9 mouse cellular contexts compared by ENCODE assay signal in the genomic region with DNA sequence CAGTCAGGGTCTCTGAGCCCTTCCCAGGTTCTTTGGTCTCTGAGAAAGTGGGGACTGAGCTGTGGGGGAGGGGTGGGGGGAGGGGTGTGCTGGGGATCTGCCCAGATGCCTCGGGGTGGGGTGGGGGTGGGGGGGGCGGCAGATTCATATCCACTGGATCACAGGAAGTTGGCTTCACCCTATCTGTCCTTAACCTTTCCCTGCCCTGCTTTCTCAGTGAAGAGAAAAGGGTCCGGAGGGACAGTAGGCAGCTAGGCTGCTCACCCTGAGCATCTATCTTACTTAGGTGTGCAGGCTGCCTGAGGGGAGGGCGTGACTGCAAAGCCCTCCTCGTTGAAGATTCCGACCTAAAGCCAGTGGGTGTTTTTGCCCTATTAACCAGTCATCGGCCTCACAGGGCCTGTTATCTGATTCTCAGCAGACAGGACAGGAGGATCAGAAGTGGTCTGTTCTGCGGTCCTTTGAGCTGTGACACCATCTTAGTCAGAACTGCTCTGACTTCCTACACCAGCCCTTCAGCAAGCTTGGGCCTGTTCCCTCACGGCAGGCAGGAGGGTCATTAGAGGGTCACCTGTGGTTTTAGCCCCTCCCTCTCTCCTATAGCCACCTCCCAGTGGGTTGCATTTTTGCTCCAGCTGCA. TPM values are rescaled to one million over a fixed set of nuclear protein-coding genes. Genes with fewer than 3 reads are reported as not detected.
A peak's percentile ranks its signal among the peaks of the same experiment; 100 is the strongest.
DNase-seq lines count a peak whose midpoint lies in the region; ATAC-seq and TF ChIP-seq lines count a peak whose summit lies in the region.
"Had no signal": no experiment of that assay in that cellular context is flagged by ENCODE, and none has a peak within 500 bp of the region (broad histone marks: within the 10 kb centered on the region; RNA-seq: fewer than 3 reads in every experiment).

No protein-coding gene starts in this region.

- H3K4me1 ChIP-seq in kidney, embryonic 15.5 days = peaks cover 32% of the 10 kb centered on the region
- H3K4me1 ChIP-seq in ES-E14 (ENCODE audit: control insufficient read depth in 2 of 2, insufficient read depth in 2 of 2, low read length in 2 of 2, poor library complexity in 1 of 2) = peaks cover 27 to 52% of the 10 kb centered on the region in 2 experiments
- peaks cover 19% of the 10 kb centered on the region for H3K4me1 ChIP-seq in embryonic facial prominence, embryonic 14.5 days (ENCODE audit: control insufficient read depth, insufficient read depth, low read length)

- no peak for DNase-seq in kidney, postnatal 25 days
- DNase-seq in ES-E14 (ENCODE audit: low read depth, low spot score) = no peak
- DNase-seq in embryonic facial prominence, embryonic 14.5 days (ENCODE audit: low spot score) = peak; percentile 55
- no peak for DNase-seq in T-cell, adult 2 months (ENCODE audit: low spot score)
- DNase-seq in left cerebral cortex, postnatal 14 days (ENCODE audit: low spot score in 2 of 2) = no peak
- no peak for DNase-seq in left cerebral cortex, adult 9 months (ENCODE audit: low spot score in 2 of 2)

- ATAC-seq in kidney, embryonic 15.5 days (replicated peaks; ENCODE audit: low FRiP score) = peak; percentile 35; the same call in 1 of the 2 replicates
- ATAC-seq in embryonic facial prominence, embryonic 14.5 days (ENCODE audit: low read depth) = 0 out of 2 replicates have a peak, but pooled peaks have one; percentile 27
- peak; percentile 26; the same call in 1 of the 2 replicates for ATAC-seq in megakaryocyte progenitor cell, adult 5-6 weeks (replicated peaks; ENCODE audit: poor library complexity)
- ATAC-seq: forebrain, embryonic 15.5 days had no signal

- no peaks in the 10 kb centered on the region for H3K9me3 ChIP-seq in kidney, embryonic 15.5 days (replicated peaks)
- no peaks in the 10 kb centered on the region for H3K9me3 ChIP-seq in ES-E14 (ENCODE audit: control insufficient read depth, insufficient read depth, low read depth, low read length)
- H3K9me3 ChIP-seq in embryonic facial prominence, embryonic 14.5 days (ENCODE audit: control insufficient read depth, low read length) = no peaks in the 10 kb centered on the region
- H3K9me3 ChIP-seq: forebrain, embryonic 15.5 days had no signal

- peaks cover 12% of the 10 kb centered on the region; the same call in 1 of the 2 replicates for H3K27me3 ChIP-seq in kidney, embryonic 15.5 days
- H3K27me3 ChIP-seq in embryonic facial prominence, embryonic 14.5 days (replicated peaks; ENCODE audit: control insufficient read depth, insufficient read depth, low read length) = no peaks in the 10 kb centered on the region
- H3K27me3 ChIP-seq: forebrain, embryonic 15.5 days had no signal

- 13% methylated on average over 9 of the region's 9 CpGs for WGBS in kidney, embryonic 15.5 days
- WGBS in embryonic facial prominence, embryonic 14.5 days = 17% methylated on average over 8 of the region's 9 CpGs

- intact Hi-C loops in left cerebral cortex, postnatal 14 days (cut with DNase I) = no loop called here

- peak overlapping the region; percentile 86 for H3K27ac ChIP-seq in kidney, embryonic 15.5 days
- peak overlapping the region; percentile 92 for H3K27ac ChIP-seq in ES-E14 (ENCODE audit: insufficient read depth, low read depth, low read length, poor library complexity, severe bottlenecking)
- H3K27ac ChIP-seq in embryonic facial prominence, embryonic 14.5 days (replicated peaks; ENCODE audit: low read depth, low read length) = peak overlapping the region; percentile 73
- H3K27ac ChIP-seq: forebrain, embryonic 15.5 days had no signal

- in situ Hi-C loops in ES-E14 (cut with MboI; ENCODE audit: low sequenced_read_pairs in 2 of 2, unreplicated experiment in 2 of 2) = no loop called here

- H3K4me2 ChIP-seq in kidney, embryonic 15.5 days = peak overlapping the region; percentile 21; the same call in 1 of the 2 replicates
- peak overlapping the region; percentile 13; the same call in 1 of the 2 replicates for H3K4me2 ChIP-seq in embryonic facial prominence, embryonic 14.5 days (ENCODE audit: low read depth, low read length)
- H3K4me2 ChIP-seq: forebrain, embryonic 15.5 days had no signal

- peaks cover 14% of the 10 kb centered on the region for H3K36me3 ChIP-seq in kidney, embryonic 15.5 days
- no peaks in the 10 kb centered on the region for H3K36me3 ChIP-seq in ES-E14 (ENCODE audit: control insufficient read depth, insufficient read depth, low read length, poor library complexity, severe bottlenecking)
- H3K36me3 ChIP-seq in embryonic facial prominence, embryonic 14.5 days (ENCODE audit: control insufficient read depth, insufficient read depth, low read length) = peaks cover 13% of the 10 kb centered on the region; the same call in 1 of the 2 replicates

- H3K9ac ChIP-seq in kidney, embryonic 15.5 days = no peak overlapping the region
- H3K9ac ChIP-seq in ES-E14 (ENCODE audit: insufficient read depth, low read depth, low read length, poor library complexity, severe bottlenecking) = peak overlapping the region; percentile 64; the same call in 1 of the 2 replicates
- H3K9ac ChIP-seq in embryonic facial prominence, embryonic 14.5 days (ENCODE audit: low read depth, low read length) = no peak overlapping the region
- H3K9ac ChIP-seq: forebrain, embryonic 15.5 days had no signal

- H3K4me3 ChIP-seq in kidney, embryonic 15.5 days (replicated peaks) = no peak overlapping the region
- H3K4me3 ChIP-seq in ES-E14 (ENCODE audit: insufficient read depth in 1 of 2, low read depth in 1 of 2, low read length in 2 of 2, poor library complexity in 1 of 2, severe bottlenecking in 1 of 2) = peak overlapping the region; percentile 22 to 44
- no peak overlapping the region for H3K4me3 ChIP-seq in embryonic facial prominence, embryonic 14.5 days (ENCODE audit: low read depth, low read length)
- H3K4me3 ChIP-seq: forebrain, embryonic 15.5 days had no signal

TF ChIP-seq in ES-E14, 5 proteins besides CTCF, POLR2A, EP300 and RAD21:
- no peak for TF ChIP-seq ZNF384 (IDR thresholded peaks at IDR 0.05; ENCODE audit: low read depth, low read length)
- no peak for TF ChIP-seq MAFK (IDR thresholded peaks at IDR 0.05; ENCODE audit: insufficient read depth, low read depth, low read length)
- TF ChIP-seq HCFC1 (IDR thresholded peaks at IDR 0.05; ENCODE audit: borderline replicate concordance, insufficient read depth, low read length) = no peak
- no peak for TF ChIP-seq CHD2 (IDR thresholded peaks at IDR 0.05; ENCODE audit: low read depth, low read length)
- no peak for TF ChIP-seq ZC3H11A (IDR thresholded peaks at IDR 0.05; ENCODE audit: borderline replicate concordance, low read depth, low read length)

RNA-seq across cellular contexts. Expression of gene Mrps23, which starts 30.7 kb away (rescaled TPM):
- polyA plus RNA-seq in kidney, embryonic 15.5 days (2015; fragmentation: Nextera tagmentation; extraction: Ambion mirVana) = 57.5 and 65.2 TPM in 2 replicates
- total RNA-seq in ES-E14 (2012; rRNA removed) = 94.7 and 139 TPM in 2 replicates
- polyA plus RNA-seq in embryonic facial prominence, embryonic 14.5 days (2014; fragmentation: Nextera tagmentation; extraction: Ambion mirVana) = 55.6 and 59.4 TPM in 2 replicates
- 64.5 and 73.5 TPM in 2 replicates for total RNA-seq in megakaryocyte progenitor cell, adult 5-6 weeks (2015)
- 49.0 and 90.6 TPM in 2 replicates for total RNA-seq in megakaryocyte progenitor cell, adult 5-6 weeks (2017)
- 10 to 100 TPM; 68.6 to 75.4 TPM for total RNA-seq in left cerebral cortex, postnatal 14 days (2021)

Comparison
In these comparisons a context has a peak if more than half of its experiments do, and no peak if none do; other contexts are left out.
1. H3K4me3 ChIP-seq: peak in ES-E14 (2 of 2); none in kidney, embryonic 15.5 days (single experiment) and embryonic facial prominence, embryonic 14.5 days (single experiment).
2. Peak in every context shown above with its lines, with median percentiles within 50 percentile points of each other: ATAC-seq and H3K27ac ChIP-seq.